Mouse (Mus musculus): ENCODE measurements around the gene Smap2. TPM values are rescaled to one million over a fixed set of nuclear protein-coding genes. Genes with fewer than 3 reads are reported as not detected.

The Smap2 gene
- polyA plus RNA-seq, 1 experiment, result 35.0 TPM

GRCm38 (mm10) chr4:120924554-120925299, 92.3 kb downstream of the Smap2 start, which contains the start of gene Exo5:
Gene Exo5 (minus strand): TSS chr4:120925017.
- H3K27me3 ChIP-seq (replicated peaks), result no peaks in the 10 kb centered on the region
- peaks cover 7% of the 10 kb centered on the region for H3K9me3 ChIP-seq
- peaks cover 41% of the 10 kb centered on the region for H3K36me3 ChIP-seq (replicated peaks; ENCODE audit: low read length)
- H3K4me3 ChIP-seq (replicated peaks), result peak within 1 kb of the TSS; percentile 99
- H3K4me1 ChIP-seq, result peaks cover 30% of the 10 kb centered on the region
- TF ChIP-seq GATA1 (IDR thresholded peaks at IDR 0.05; ENCODE audit: borderline replicate concordance, low read length), result no peak

DNA sequence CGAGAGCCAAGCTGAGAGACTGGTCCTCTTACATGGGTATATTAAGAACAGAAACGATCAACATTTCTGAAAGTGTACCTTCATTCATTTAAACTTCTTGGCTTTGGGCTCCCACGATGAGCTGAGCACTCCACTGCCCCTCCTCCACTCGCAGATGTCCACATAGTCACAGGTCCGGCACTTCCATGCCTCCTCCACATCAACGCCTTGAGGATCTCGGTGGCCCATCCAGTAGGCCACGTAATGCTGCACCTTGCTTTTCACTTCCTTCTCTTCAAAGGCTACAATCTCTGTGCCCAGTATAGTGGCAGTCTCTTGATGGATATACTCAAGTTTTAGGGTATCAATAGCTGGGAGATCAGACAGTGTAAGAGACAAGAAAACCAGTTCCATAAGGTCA, 95.6 kb downstream of the Smap2 start:
- Histone ChIP-seq H3K27me3 (replicated peaks) (no peaks in the 10 kb centered on the region), H3K4me1 (peaks cover 39% of the 10 kb centered on the region), H3K9me3 (peaks cover 1% of the 10 kb centered on the region), H3K36me3 (replicated peaks; ENCODE audit: low read length) (peaks cover 38% of the 10 kb centered on the region), H3K4me3 (replicated peaks) (no peak overlapping the region)
- no peak for TF ChIP-seq GATA1 (IDR thresholded peaks at IDR 0.05; ENCODE audit: borderline replicate concordance, low read length)

Other genes starting within 250 kb of the Smap2 start
- 53.3 and 73.4 TPM in 2 replicates for gene Nfyc, start 185.7 kb downstream of the Smap2 start, polyA plus RNA-seq (2012; ENCODE audit: insufficient read depth, low replicate concordance)
- gene Rims3, start 162.4 kb downstream of the Smap2 start, polyA plus RNA-seq (2012; ENCODE audit: insufficient read depth, low replicate concordance), result 0.06 TPM in 1 of 2 replicates, not detected in the other
- gene Exo5, start 92.2 kb downstream of the Smap2 start, polyA plus RNA-seq (2012; ENCODE audit: insufficient read depth, low replicate concordance), result 4.1 TPM in 1 of 2 replicates, not detected in the other
- 2.1 and 3.0 TPM in 2 replicates for gene Zfp69, start 65.5 kb downstream of the Smap2 start, polyA plus RNA-seq (2012; ENCODE audit: insufficient read depth, low replicate concordance)
- gene Col9a2, start 22.1 kb upstream of the Smap2 start, polyA plus RNA-seq (2012; ENCODE audit: insufficient read depth, low replicate concordance), result 0.03 TPM in 1 of 2 replicates, not detected in the other
- gene Zmpste24, start 81.0 kb upstream of the Smap2 start, polyA plus RNA-seq (2012; ENCODE audit: insufficient read depth, low replicate concordance), result 2.6 TPM in 1 of 2 replicates, not detected in the other
- not detected in 2 replicates for gene Tmco2, start 92.0 kb upstream of the Smap2 start, polyA plus RNA-seq (2012; ENCODE audit: insufficient read depth, low replicate concordance)
- 0.35 and 0.93 TPM in 2 replicates for gene Rlf, start 197.8 kb upstream of the Smap2 start, polyA plus RNA-seq (2012; ENCODE audit: insufficient read depth, low replicate concordance)